Mouse (Mus musculus) lung, postnatal 0 days (tissue): ENCODE measurements at regions not wholly inside any gene's neighbourhood (a gene's known extent, or its start where the extent isn't known, plus 50 kb on each side); places are given as distances from the start of the nearest gene placed in this dataset.
A peak's percentile ranks its signal among the peaks of the same experiment; 100 is the strongest.

Source experiments
- ATAC-seq: fragments of 200-750 bp; cut with Nextera tagmentation; 2 replicates; pipeline ENCODE4 v1.8.0; 2017; ENCODE audit warnings: moderate library complexity
- DNase-seq: peaks from one replicate; pipeline ENCODE4 v3.0.0-alpha.2; 2016; ENCODE audit warnings: low spot score
- H3K27ac ChIP-seq: fragments of 300-500 bp; sonication (generic); 2 replicates; pipeline ENCODE4 v1.5.1; 2014; ENCODE audit warnings: antibody characterized with exemption, mild to moderate bottlenecking, low read length, mixed read lengths
- H3K27me3 ChIP-seq: fragments of 300-500 bp; sonication (generic); replicated peaks from 2 replicates; pipeline ENCODE4 v1.6.1; 2014; ENCODE audit warnings: low read length, mixed read lengths; ENCODE audit not compliant: insufficient read depth
- H3K36me3 ChIP-seq: fragments of 300-500 bp; sonication (generic); 2 replicates; pipeline ENCODE4 v1.6.1; 2014; ENCODE audit warnings: low read length, mixed read lengths; ENCODE audit not compliant: insufficient read depth
- H3K4me1 ChIP-seq: fragments of 300-500 bp; sonication (generic); 2 replicates; pipeline ENCODE4 v1.6.1; 2014; ENCODE audit warnings: antibody characterized with exemption, low read depth, low read length, mixed read lengths; ENCODE audit not compliant: insufficient read depth
- H3K4me2 ChIP-seq: fragments of 300-500 bp; sonication (generic); replicated peaks from 2 replicates; pipeline ENCODE4 v1.6.1; 2014; ENCODE audit warnings: low read depth, mild to moderate bottlenecking, low read length, moderate library complexity, mixed read lengths
- H3K4me3 ChIP-seq: fragments of 300-500 bp; sonication (generic); 2 replicates; pipeline ENCODE4 v1.5.1; 2014; ENCODE audit warnings: low read depth, low read length
- H3K9ac ChIP-seq: fragments of 300-500 bp; sonication (generic); replicated peaks from 2 replicates; pipeline ENCODE4 v1.6.1; 2014; ENCODE audit warnings: low read depth, mild to moderate bottlenecking
- H3K9me3 ChIP-seq: fragments of 300-500 bp; sonication (generic); 2 replicates; pipeline ENCODE4 v1.6.1; 2016; ENCODE audit warnings: low read length, mixed read lengths
- CTCF ChIP-seq: IDR thresholded peaks from 2 replicates; pipeline ENCODE4 v1.5.1; 2016; ENCODE audit warnings: antibody characterized with exemption, mild to moderate bottlenecking
- EP300 ChIP-seq: IDR thresholded peaks from 2 replicates; pipeline ENCODE4 v1.6.1; 2016; ENCODE audit warnings: antibody characterized with exemption, mild to moderate bottlenecking, control low read depth
- WGBS: fragments of 180-500 bp; shearing (Covaris S2); extraction: QIAGEN DNeasy Blood & Tissue Kit; methylation state at CpG from one replicate; pipeline ENCODE4 v1.1.7; 2014; 5-methylcytosine and 5-hydroxymethylcytosine counted together

GRCm38 (mm10) chr2:30525295-30525694, 51.3 kb upstream of the Ier5l start:
- Histone ChIP-seq H3K9me3 (no peaks in the 10 kb centered on the region), H3K4me3 (no peak overlapping the region), H3K4me2 (no peak overlapping the region), H3K9ac (no peak overlapping the region), H3K27ac (no peak overlapping the region), H3K4me1 (no peaks in the 10 kb centered on the region), H3K27me3 (no peaks in the 10 kb centered on the region), H3K36me3 (no peaks in the 10 kb centered on the region)
- ATAC-seq (no peak), DNase-seq (no peak)
- no peak for TF ChIP-seq CTCF
- no peak for TF ChIP-seq EP300
- 31% methylated on average over 9 of the region's 9 CpGs for WGBS

- ATAC-seq (no peak), DNase-seq (no peak)
- no peaks in the 10 kb centered on the region for H3K27me3 ChIP-seq
- no peaks in the 10 kb centered on the region for H3K9me3 ChIP-seq
- no peak overlapping the region for H3K27ac ChIP-seq
- H3K4me2 ChIP-seq: no peak overlapping the region
- H3K4me3 ChIP-seq: no peak overlapping the region
- TF ChIP-seq CTCF (no peak), EP300 (no peak)
- no peaks in the 10 kb centered on the region for H3K4me1 ChIP-seq
- no peak overlapping the region for H3K9ac ChIP-seq
- no peaks in the 10 kb centered on the region for H3K36me3 ChIP-seq
- 34% methylated on average over 3 of the region's 3 CpGs for WGBS
Observed at GRCm38 (mm10) chr2:30525831-30526230, 51.8 kb upstream of the Ier5l start.

- no peak for DNase-seq
- no peak overlapping the region for H3K4me2 ChIP-seq
- 31% methylated on average over 4 of the region's 4 CpGs for WGBS
- TF ChIP-seq EP300: no peak
- TF ChIP-seq CTCF: no peak
- H3K4me1 ChIP-seq: no peaks in the 10 kb centered on the region
- H3K4me3 ChIP-seq: no peak overlapping the region
- H3K27me3 ChIP-seq: no peaks in the 10 kb centered on the region
- H3K36me3 ChIP-seq: no peaks in the 10 kb centered on the region
- H3K27ac ChIP-seq: no peak overlapping the region
- H3K9me3 ChIP-seq: no peaks in the 10 kb centered on the region
- no peak overlapping the region for H3K9ac ChIP-seq
- no peak for ATAC-seq
Observed at GRCm38 (mm10) chr2:30527495-30527894, 53.5 kb upstream of the Ier5l start.

- H3K27ac ChIP-seq: no peak overlapping the region
- ATAC-seq (no peak), DNase-seq (no peak)
- TF ChIP-seq EP300: no peak
- TF ChIP-seq CTCF: no peak
- H3K4me1 ChIP-seq: no peaks in the 10 kb centered on the region
- no peak overlapping the region for H3K4me2 ChIP-seq
- no peak overlapping the region for H3K4me3 ChIP-seq
- H3K36me3 ChIP-seq: no peaks in the 10 kb centered on the region
- H3K27me3 ChIP-seq: no peaks in the 10 kb centered on the region
- no peak overlapping the region for H3K9ac ChIP-seq
- H3K9me3 ChIP-seq: no peaks in the 10 kb centered on the region
Observed at GRCm38 (mm10) chr2:30532948-30533347, 58.9 kb upstream of the Ier5l start.

GRCm38 (mm10) chr2:30533367-30533766, 59.3 kb upstream of the Ier5l start:
- Histone ChIP-seq H3K4me2 (no peak overlapping the region), H3K9ac (no peak overlapping the region), H3K27ac (no peak overlapping the region), H3K27me3 (no peaks in the 10 kb centered on the region), H3K4me1 (no peaks in the 10 kb centered on the region), H3K36me3 (no peaks in the 10 kb centered on the region), H3K9me3 (no peaks in the 10 kb centered on the region), H3K4me3 (no peak overlapping the region)
- ATAC-seq: no peak
- 97% methylated on average over 6 of the region's 6 CpGs for WGBS
- DNase-seq: no peak
- TF ChIP-seq EP300 (no peak), CTCF (no peak)

GRCm38 (mm10) chr2:30534485-30534884, 60.4 kb upstream of the Cstad start:
- TF ChIP-seq CTCF (no peak), EP300 (no peak)
- Histone ChIP-seq H3K9ac (no peak overlapping the region), H3K27me3 (no peaks in the 10 kb centered on the region), H3K4me1 (no peaks in the 10 kb centered on the region), H3K4me3 (no peak overlapping the region), H3K36me3 (no peaks in the 10 kb centered on the region), H3K27ac (no peak overlapping the region), H3K4me2 (no peak overlapping the region), H3K9me3 (no peaks in the 10 kb centered on the region)
- peak; percentile 49; the same call in 1 of the 2 replicates for ATAC-seq
- no peak for DNase-seq
- WGBS: 45% methylated on average over 10 of the region's 10 CpGs

- H3K4me3 ChIP-seq: no peak overlapping the region
- no peaks in the 10 kb centered on the region for H3K27me3 ChIP-seq
- no peak overlapping the region for H3K27ac ChIP-seq
- H3K9ac ChIP-seq: no peak overlapping the region
- 81% methylated on average over 1 of the region's 1 CpGs for WGBS
- no peaks in the 10 kb centered on the region for H3K36me3 ChIP-seq
- no peaks in the 10 kb centered on the region for H3K9me3 ChIP-seq
- TF ChIP-seq CTCF (no peak), EP300 (no peak)
- no peaks in the 10 kb centered on the region for H3K4me1 ChIP-seq
- DNase-seq (no peak), ATAC-seq (no peak)
- H3K4me2 ChIP-seq: no peak overlapping the region
Observed at GRCm38 (mm10) chr2:30539305-30539704, 55.5 kb upstream of the Cstad start.
